Mouse (Mus musculus): ENCODE data around the gene Dis3l2.

Gene Dis3l2

DNA sequence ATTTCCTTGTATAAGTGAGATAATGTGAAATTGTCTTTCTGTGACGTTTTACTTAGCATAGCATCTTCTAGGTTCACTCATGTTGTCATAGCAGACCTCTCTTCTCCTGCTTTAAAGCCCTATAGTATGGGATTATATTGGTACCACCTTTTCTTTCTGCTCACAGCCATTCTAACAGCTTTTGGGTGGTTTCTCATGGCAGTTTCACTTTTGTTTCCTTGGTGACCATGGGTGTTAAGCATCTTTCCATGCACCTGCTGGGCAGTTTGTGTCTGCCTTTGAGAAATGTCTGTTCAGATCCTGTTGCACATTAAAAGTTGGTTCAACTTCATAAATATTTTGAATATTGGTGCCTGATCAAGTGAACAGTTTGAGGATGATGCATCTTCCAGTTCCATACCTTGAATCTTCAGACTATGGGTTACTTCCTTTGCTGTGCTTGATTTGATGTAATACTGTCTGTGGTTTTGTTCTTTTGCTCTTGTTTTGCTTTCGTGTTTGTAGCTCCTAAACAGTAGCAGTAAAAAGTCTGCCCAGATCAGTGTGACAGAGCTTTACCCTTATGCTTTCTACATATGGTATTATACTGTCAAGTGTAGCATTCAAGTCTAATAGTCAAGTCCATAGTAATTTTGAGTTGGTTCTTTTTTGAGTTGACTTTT lies 29.7 kb downstream of the Dis3l2 start:
- DNase-seq (ENCODE audit: low read depth, low spot score): no peak

DNA sequence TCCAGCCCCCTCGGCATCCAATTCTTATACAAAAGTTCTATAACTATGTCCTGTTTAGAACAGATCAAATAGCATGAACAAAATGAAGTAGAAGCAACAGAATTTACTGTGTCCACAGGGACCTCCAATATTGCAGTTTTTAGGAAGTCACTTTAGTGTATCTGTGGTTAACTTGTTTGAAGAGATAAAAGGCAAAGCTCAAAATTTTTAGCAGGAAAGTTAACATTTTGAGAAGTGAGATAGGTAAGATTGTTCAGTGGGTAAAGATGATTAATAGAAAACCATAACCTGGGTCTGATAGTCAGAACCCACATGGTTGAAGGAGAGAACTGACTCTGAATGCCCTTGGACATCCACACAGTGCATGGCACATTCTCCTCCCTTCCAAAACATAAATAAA lies 32.8 kb downstream of the Dis3l2 start:
- no peak for DNase-seq (ENCODE audit: low read depth, low spot score)

DNA sequence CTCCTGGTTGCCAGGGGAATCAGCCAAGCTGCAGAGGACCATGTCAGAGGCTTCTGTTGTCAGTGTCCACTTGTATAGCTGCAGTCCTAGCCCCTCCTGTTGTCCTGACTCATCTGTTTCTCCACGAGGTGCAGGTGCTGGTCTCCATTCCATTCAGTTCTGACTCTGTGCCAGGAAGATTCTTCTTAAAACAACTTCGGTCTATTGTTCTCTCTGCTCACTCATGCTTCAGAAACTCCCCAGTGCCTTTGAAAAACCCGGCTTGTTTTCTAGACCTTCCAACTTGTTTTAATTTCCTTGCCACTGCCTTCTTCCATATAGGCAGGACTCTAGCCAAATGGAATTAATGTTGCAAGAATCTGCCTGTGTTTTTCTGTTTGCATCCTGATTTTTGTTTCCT lies 39.3 kb downstream of the Dis3l2 start:
- no peak for DNase-seq (ENCODE audit: low read depth, low spot score)

DNA sequence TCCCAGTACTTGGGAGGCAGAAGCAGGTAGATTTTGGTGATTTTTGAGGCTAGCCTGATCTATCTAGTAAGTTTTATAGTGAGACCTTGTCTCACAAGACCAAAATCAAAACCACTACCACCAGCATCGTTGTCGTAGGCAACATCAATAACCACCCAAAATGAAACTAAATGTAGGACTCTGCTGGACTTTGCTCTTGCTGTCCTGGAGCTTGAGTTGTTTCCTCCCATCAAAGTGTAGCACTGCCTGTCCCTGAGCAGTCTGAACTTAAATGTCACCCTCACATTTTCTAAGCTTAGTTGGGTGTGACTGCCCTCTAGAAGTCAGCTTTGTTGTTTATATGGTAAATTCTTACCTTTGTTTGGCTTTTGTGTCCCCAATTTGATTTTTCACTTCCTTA lies 43.4 kb downstream of the Dis3l2 start:
- no peak for DNase-seq (ENCODE audit: low read depth, low spot score)

DNA sequence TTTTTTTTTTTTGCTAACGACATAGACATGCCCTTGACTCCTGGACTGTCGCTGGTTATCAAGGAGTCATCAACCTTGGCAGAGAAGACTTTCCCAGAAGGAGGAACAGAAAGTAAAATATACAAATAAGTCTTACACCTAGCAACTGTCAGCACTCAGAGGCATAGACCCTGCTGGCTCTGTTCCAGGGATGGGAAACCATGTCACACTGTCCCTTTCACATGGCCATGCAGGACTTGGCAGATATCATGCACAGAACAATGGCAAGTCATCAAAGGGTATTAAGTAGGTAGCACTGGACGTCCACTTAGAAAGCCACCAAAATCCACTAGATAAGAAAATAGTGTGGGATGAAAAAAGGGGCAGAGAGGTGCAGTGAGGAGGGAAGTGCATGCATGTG lies 46.5 kb downstream of the Dis3l2 start:
- DNase-seq (ENCODE audit: low read depth, low spot score): no peak

DNA sequence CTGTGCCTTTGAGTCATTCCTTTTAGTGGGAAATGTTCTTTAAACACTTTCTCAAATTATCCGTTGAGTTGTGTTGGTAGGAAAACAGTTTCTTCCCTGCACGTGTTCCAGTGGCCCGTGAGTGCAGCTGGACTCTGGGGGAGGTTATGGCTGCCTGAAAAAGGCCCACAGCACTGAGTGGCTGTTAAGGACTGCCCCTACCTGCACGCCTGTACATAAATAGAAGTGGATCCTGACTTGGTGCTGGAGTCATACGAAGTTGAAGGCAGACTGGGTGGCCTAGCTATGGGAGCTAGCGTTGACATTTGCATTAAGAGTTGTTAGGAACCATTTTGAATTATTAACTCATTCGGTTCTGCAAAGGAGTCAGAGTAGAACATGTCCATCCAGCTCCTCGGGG lies 49.8 kb downstream of the Dis3l2 start:
- DNase-seq (ENCODE audit: low read depth, low spot score): no peak

DNA sequence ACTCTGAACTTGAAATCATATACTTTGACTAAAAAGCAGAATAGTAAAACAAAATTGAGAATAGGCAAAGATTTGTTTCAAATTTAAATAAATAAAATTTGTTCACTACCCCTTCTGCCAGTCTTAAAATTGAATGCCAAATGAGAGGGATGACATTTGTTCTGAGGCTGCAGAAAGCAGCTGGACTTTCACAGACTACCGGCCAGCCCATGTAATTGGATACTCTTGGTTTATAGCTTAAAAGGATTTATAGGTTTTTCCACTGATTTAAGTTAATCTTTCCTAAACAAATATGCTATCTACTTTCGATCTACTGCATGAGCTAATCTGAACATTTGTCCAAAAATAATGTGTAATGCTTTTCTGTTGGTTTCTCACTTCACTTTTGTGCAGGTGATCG lies 50.7 kb downstream of the Dis3l2 start:
- no peak for DNase-seq (ENCODE audit: low read depth, low spot score)

DNA sequence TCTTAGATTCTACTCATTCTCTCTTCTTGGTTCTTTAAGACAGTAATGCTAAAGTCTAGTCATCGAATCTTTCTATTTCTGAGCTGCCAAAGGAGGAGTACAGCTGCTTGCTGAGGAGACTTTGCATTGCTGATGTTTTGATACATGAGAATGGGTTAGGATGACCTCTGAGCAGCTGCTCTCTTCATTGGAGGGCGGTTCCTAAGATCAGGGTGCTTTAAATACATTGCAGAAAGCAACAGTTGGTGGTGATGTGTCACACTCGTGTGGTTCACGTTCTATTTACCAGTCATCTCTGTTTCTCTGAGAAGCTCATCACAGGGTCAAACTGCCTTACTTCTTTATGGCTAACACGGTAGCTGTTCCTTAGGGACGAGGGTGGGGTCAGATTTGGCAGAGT lies 54.5 kb downstream of the Dis3l2 start:
- no peak for DNase-seq (ENCODE audit: low read depth, low spot score)

DNA sequence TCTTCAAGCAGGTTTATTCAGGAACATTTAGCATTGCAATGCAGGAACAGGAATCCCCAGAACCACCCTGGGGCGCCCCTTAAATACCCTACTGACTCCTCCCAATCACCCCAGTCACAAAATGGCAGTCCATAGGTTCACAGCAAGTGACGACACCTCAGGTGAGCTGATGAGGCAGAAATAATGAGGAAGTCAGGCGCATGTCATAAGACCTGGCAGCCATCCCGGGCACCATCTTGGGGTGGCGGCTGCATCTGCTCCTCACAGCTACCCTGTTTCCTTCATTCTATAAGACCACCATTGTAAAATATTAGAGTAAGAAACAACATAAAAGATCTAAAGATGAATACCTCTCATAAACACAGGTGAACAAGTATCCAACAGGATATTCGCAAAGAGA lies 58.6 kb downstream of the Dis3l2 start:
- no peak for DNase-seq (ENCODE audit: low read depth, low spot score)

DNA sequence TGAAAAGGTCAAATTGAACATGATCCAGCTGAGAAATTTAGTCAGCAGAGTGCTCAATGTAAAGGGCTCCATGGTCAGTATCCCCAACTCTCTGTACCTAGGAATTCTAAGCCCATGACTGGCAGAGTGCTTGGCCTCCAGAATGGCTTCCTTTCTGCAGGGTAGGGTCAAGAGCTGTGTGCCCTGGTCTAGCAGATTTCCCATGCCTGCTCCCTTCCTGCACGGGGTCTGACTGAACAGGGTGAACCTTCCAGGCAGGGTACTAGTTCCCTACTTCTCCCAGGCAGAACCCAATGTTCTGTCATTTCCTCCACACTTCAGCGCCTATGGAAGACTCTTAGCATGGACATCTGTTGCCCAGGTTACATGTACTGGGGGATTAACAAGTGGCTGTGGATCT lies 97.6 kb downstream of the Dis3l2 start:
- no peak for DNase-seq (ENCODE audit: low read depth, low spot score)

DNA sequence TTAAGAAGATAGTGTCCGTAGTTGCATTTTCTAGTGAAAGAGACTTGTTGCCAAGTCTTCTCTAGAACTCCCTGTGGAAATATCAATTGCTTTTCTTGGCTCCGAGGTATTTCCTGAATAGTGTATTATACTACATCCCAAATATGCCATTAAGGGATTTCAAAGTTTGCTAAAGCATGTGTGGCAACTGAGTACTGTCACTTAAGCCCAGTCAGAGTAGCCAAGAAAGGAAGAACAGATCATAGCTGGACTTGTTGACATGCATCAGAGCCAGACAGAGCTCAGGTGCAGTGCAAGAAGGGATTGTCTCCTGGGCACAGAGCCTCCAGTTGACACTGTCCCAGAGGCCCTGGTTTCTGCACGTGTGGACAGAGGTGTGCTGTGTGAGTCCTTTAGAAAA lies 108.1 kb downstream of the Dis3l2 start:
- DNase-seq (ENCODE audit: low read depth, low spot score): no peak

DNA sequence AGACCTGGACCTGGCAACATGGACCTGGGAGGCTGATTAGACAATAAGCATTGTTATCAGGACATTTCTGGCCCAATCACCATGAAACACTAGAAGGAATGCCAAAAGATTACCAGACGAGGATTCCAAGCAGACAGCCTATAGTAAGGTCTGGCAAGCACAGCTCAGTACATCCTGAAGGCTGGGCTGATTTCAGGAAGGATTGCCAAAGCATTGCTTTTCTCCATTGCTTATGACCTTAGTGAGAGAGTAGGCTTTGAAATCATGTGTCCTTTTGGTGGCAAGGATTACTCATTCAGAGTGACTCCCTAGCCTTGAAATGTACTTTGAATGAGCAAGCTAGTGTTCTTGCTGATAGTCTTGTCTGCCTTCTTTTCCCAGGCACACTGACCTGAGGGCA lies 118.7 kb downstream of the Dis3l2 start:
- no peak for DNase-seq (ENCODE audit: low read depth, low spot score)

DNA sequence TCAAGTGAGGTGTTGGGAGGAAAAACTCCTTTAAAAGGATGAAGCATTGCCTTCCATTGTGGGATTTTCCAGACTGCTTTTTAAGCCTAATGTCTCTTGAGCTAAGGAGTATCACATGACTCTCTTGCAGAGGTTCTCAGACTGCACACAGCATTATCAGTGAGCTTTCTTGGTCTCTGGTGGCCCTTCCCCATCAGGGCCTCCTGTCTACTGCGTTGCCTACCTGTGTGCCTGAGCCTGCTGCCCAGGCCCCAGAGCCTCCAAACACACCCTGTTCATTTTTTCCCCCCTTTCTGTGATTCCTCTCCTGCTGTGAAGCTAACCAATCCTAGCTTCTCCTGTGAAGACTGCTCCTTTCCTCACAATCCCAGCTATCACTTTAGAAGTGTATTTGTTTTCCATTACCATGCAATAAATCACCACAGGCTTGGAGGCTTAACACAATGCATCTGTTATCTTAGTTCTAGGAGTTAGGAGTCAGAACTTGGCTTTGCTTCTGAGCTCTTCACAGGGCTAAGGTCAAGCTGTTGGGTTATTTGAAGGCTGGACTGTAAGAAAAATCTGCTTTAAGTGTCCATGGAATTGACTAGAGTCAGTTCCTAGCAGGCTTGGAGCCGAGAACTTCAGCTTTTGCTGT lies 130.9 kb downstream of the Dis3l2 start:
- DNase-seq (ENCODE audit: low read depth, low spot score): no peak

DNA sequence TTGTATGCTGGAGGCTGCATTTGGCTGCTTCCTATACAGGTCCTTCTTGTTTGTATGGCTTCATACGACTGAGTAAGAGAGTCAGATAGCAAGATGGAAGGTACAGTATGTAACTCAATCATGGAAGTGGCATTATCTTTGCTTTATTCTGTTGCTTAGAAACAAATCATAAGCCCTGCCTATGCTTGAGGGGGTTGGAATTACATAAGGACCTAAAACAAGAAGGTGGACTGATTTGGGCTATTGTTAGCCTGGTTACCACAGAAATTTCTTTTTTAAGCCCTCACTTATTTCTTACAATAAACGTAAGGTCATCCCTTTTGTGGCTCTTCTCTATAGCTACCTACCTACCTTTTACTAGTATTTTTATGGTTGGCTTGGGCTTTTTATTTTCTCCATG lies 131.4 kb downstream of the Dis3l2 start:
- DNase-seq (ENCODE audit: low read depth, low spot score): no peak

DNA sequence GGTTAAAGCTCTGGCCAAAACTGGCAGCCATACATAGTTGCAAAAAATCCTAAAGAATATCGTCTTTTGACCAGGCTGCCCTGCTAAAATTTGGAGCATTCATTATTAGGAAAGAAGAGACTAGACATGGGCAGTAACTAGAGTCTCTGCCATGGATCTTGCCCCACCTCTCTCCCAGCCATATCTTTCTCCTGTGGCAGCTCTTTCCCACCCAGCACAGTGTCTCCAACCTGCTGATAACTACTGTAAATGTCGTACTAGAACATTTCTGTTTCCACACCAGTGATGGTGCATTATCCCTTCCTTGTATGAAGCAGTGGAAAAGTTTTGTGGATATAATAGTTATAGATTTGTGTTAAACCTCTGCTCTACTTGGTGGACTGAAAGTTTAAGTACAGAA lies 147.1 kb downstream of the Dis3l2 start:
- no peak for DNase-seq (ENCODE audit: low read depth, low spot score)

DNA sequence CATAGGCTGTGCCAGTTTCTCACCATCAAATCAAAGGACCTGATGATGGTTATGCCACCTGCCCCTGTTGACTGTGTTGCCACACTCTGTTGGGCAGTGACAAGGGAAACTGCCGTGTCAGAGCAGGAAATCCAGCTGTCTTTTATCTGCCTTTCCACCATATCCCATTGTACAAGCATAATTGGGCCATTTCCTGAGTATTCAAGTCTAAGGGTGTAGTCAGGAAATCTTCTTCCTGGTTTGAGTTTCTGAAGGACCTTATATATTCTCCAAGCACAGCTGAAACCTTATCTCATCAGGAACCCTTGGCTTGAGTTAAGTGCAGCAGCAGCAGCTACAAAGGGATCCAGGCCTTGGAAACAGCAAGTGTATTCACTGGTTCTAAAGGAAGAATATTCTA lies 155.3 kb downstream of the Dis3l2 start:
- DNase-seq (ENCODE audit: low read depth, low spot score): no peak

DNA sequence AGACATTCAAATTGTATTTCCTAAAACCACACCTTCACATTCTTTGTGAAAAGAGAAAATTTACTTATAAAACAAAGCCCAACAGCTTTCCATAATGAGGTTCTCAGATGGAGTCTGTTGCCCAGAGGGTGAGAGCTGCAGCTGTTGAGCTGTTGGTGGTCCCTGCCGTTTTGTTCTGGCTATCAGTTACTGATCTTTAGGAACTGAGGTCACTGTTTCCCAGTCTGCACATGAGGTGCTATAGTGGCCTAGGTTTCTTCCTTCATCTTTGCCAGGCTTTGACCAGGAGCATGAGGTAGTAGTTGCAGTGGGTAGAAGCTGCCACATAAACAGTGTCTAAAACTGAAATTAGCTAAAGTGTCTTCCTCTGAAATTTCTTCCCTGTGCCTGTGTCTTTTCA lies 155.8 kb downstream of the Dis3l2 start:
- no peak for DNase-seq (ENCODE audit: low read depth, low spot score)

DNA sequence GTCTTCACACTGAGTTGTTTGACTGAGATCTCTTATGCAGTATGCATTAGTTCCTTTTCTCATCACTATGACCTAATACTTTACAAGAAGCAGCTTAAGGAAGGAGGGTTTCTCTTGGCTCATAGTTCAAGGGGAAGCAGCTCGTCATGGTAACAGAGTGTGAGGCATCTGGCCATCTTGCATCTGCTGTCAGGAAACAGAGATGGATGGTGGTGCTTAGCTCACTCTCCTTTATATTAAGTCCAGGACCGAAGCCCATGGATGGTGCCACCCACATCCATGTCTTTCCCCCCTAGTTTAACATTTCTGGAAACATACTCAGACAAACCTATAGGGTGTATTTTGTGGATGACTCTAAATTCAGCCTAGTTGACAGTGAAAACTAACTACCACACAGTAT lies 170.1 kb downstream of the Dis3l2 start:
- no peak for DNase-seq (ENCODE audit: low read depth, low spot score)

DNA sequence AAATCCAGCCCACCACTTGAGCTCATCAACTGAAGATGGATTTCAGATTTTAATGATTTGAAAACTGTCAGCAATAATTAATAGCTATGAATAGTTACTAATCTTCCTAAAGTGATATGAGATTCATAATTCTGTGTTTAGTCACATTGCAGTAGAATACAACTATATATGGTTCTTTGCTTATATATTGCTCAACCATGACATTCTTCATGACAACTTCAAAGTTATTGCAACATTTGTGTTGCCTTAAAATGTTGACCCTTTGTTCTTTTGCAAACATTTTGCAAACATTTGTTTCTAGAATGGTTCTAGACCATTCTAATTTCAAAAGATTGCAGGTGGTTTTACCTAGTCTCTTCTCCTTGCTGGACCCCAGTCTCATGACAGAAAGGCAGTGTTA lies 175.1 kb downstream of the Dis3l2 start:
- DNase-seq (ENCODE audit: low read depth, low spot score): no peak

DNA sequence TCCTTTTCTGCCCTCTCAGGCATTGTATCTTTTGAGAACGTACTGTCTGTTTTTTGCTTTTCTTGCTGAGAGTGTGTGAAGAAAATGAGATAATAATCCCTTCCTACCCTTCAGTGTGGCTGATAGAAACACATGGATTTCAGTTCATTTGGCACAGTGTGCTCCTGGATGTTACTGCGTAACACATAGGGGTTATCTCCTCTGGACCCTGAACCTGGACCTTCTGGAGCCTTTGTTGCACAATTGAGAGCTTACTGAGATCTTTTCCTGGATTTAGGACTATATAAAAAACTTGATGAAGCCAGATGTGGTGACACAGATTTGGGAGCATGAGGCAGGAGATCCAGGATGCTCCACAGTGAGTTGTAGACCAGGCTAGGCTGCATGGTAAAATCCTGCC lies 175.9 kb downstream of the Dis3l2 start:
- no peak for DNase-seq (ENCODE audit: low read depth, low spot score)

DNA sequence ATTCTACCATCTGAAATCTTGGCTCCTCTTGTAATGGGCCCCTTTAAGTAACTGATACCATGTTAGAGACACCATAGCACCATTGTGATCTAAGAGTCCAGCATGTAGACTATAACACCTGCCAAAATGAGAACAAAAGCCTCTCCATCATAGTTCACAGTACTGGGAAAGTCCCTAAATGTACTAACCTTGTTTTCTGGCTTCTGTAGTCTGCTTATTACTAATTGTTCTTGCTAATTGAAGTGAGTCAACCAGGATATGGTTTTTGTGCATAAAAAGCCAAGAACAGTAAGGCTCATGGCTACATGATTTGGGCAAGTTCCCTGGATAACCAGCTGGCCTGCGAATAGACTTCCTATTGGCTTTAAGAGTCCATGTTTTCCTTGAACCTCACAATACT lies 183.5 kb downstream of the Dis3l2 start:
- no peak for DNase-seq (ENCODE audit: low read depth, low spot score)

DNA sequence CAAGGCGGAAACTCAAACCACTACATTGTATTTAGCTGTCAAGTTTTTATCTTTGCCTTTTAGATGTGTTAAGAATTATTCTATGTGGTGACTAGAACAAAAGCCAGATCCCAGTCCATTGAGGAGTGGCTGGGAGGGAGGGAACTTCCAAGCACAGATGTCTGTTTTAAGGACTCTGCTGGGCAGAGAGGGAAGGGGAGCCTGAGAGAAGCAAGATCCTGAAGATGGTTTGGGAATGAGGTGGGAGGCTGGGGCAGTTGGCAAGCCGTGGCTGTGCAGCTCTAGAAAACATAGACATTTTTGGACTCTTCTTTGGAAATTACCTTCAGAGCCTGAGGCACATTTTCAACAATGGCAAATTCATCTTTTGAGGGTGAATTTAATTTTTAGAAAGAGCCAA lies 208.9 kb downstream of the Dis3l2 start:
- DNase-seq (ENCODE audit: low read depth, low spot score): no peak

DNA sequence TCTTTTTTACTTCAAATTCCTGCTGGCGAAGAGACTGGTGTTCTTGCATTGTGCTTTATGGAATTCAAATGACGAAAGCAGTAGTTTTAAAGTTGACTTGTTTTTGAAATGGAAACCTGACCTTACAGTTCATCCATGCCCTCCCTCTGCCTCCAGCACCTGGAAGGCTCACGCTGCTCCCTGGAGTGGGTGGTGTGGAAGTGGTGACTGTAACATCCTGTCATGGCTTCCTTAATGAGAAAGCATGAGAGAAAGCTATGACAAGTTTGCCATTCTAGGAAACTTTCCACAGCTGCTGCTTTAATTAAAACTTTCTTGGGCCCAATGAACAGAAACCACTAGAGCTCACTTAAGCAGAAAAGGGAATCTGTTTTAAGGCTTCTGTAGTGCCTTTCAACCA lies 210.3 kb downstream of the Dis3l2 start:
- DNase-seq (ENCODE audit: low read depth, low spot score): no peak

DNA sequence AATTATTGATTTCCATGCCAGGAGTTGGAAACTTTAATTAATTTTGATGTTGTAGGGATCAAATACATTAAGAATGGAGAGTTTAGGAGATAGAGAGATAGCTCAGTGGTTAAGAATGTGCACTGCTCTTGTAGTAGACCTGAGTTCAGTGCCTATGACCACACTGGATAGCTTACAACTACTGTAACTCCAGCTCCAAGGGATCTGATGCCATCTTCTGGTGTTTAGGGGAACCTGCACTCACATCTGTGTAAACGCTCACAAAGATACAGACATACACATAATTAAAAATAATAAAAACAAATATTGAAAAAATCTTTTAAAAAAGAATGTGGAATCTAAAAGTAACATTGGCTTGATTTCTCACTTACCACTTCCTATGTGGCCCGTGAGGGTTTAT lies 211.1 kb downstream of the Dis3l2 start:
- no peak for DNase-seq (ENCODE audit: low read depth, low spot score)
